Mouse (Mus musculus): ENCODE data around the gene Lrrc34. TPM values are rescaled to one million over a fixed set of nuclear protein-coding genes. Genes with fewer than 3 reads are reported as not detected.

Gene Lrrc34
- 3.6 and 4.0 TPM in 2 replicates for polyA plus RNA-seq (2016; fragmentation: Nextera tagmentation; extraction: Ambion mirVana)

GRCm38 (mm10) chr3:30647440-30648090, at the start of gene Lrrc34:
TSS of gene Lrrc34 (minus strand) at chr3:30647869.
- no peaks in the 10 kb centered on the region for H3K9me3 ChIP-seq
- peak within 1 kb of the TSS; percentile 55 for H3K4me3 ChIP-seq
- peaks cover 28% of the 10 kb centered on the region for H3K4me1 ChIP-seq (replicated peaks)
- WGBS, result 3% methylated on average over 25 of the region's 25 CpGs
- no peaks in the 10 kb centered on the region for H3K36me3 ChIP-seq
- DNase-seq (ENCODE audit: low spot score), result peak; percentile 83
- H3K27ac ChIP-seq, result peak within 1 kb of the TSS; percentile 72
- H3K27me3 ChIP-seq (ENCODE audit: insufficient read depth, poor library complexity, severe bottlenecking), result peaks cover 42% of the 10 kb centered on the region

DNA sequence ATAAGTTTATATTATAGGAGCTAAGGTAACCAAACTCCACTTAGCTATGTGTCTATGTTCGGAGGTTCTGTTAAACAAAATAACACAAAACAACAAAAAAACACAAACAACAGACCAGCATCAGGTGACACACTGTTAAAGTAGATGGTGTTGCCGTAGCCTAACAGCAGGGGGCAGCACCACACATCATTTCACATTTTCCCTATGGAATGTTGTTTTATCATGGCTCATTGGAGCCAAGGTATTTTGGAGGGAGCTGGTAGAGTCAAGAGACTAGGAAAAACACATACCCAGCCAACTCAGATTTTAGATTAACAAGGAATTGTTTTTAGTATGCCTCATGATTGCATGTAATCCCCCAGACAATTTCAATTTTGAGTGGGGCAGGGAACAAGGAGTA, 48.7 kb upstream of the Lrrc34 start:
- Histone ChIP-seq H3K36me3 (no peaks in the 10 kb centered on the region), H3K27ac (no peak overlapping the region), H3K4me3 (no peak overlapping the region), H3K9me3 (no peaks in the 10 kb centered on the region), H3K4me1 (replicated peaks) (peaks cover 4% of the 10 kb centered on the region; the same call in 1 of the 2 replicates), H3K27me3 (ENCODE audit: insufficient read depth, poor library complexity, severe bottlenecking) (no peaks in the 10 kb centered on the region)
- DNase-seq (ENCODE audit: low spot score), result peak; percentile 68
- 22% methylated on average over 2 of the region's 2 CpGs for WGBS

- no peak overlapping the region for H3K4me3 ChIP-seq
- no peaks in the 10 kb centered on the region for H3K36me3 ChIP-seq
- H3K9me3 ChIP-seq, result no peaks in the 10 kb centered on the region
- no peak overlapping the region for H3K27ac ChIP-seq
- peaks cover 4% of the 10 kb centered on the region; the same call in 1 of the 2 replicates for H3K4me1 ChIP-seq (replicated peaks)
- 90% methylated on average over 2 of the region's 2 CpGs for WGBS
- no peaks in the 10 kb centered on the region for H3K27me3 ChIP-seq (ENCODE audit: insufficient read depth, poor library complexity, severe bottlenecking)
- no peak for DNase-seq (ENCODE audit: low spot score)
Measured at GRCm38 (mm10) chr3:30695661-30696060, 48.0 kb upstream of the Lrrc34 start.

GRCm38 (mm10) chr3:30690976-30691375, 43.3 kb upstream of the Lrrc34 start:
- H3K27ac ChIP-seq, result no peak overlapping the region
- H3K27me3 ChIP-seq (ENCODE audit: insufficient read depth, poor library complexity, severe bottlenecking), result no peaks in the 10 kb centered on the region
- no peaks in the 10 kb centered on the region for H3K4me1 ChIP-seq (replicated peaks)
- 74% methylated on average over 7 of the region's 7 CpGs for WGBS
- H3K36me3 ChIP-seq, result no peaks in the 10 kb centered on the region
- H3K4me3 ChIP-seq, result no peak overlapping the region
- H3K9me3 ChIP-seq, result no peaks in the 10 kb centered on the region
- DNase-seq (ENCODE audit: low spot score), result no peak

GRCm38 (mm10) chr3:30687216-30687615, 39.5 kb upstream of the Lrrc34 start:
- 77% methylated on average over 3 of the region's 3 CpGs for WGBS

GRCm38 (mm10) chr3:30683190-30683589, 35.5 kb upstream of the Lrrc34 start:
- H3K36me3 ChIP-seq, result no peaks in the 10 kb centered on the region
- H3K27me3 ChIP-seq (ENCODE audit: insufficient read depth, poor library complexity, severe bottlenecking), result no peaks in the 10 kb centered on the region
- no peaks in the 10 kb centered on the region for H3K4me1 ChIP-seq (replicated peaks)
- no peak overlapping the region for H3K4me3 ChIP-seq
- H3K27ac ChIP-seq, result no peak overlapping the region
- DNase-seq (ENCODE audit: low spot score), result no peak
- WGBS, result 89% methylated on average over 6 of the region's 6 CpGs
- H3K9me3 ChIP-seq, result no peaks in the 10 kb centered on the region

More at GRCm38 (mm10) chr3:30687216-30687615, 39.5 kb upstream of the Lrrc34 start:
- Histone ChIP-seq H3K27ac (no peak overlapping the region), H3K27me3 (ENCODE audit: insufficient read depth, poor library complexity, severe bottlenecking) (no peaks in the 10 kb centered on the region), H3K36me3 (no peaks in the 10 kb centered on the region), H3K4me1 (replicated peaks) (no peaks in the 10 kb centered on the region), H3K4me3 (no peak overlapping the region), H3K9me3 (no peaks in the 10 kb centered on the region)
- no peak for DNase-seq (ENCODE audit: low spot score)

- no peaks in the 10 kb centered on the region for H3K9me3 ChIP-seq
- DNase-seq (ENCODE audit: low spot score), result no peak
- H3K4me3 ChIP-seq, result no peak overlapping the region
- no peaks in the 10 kb centered on the region for H3K36me3 ChIP-seq
- 88% methylated on average over 9 of the region's 9 CpGs for WGBS
- no peaks in the 10 kb centered on the region for H3K27me3 ChIP-seq (ENCODE audit: insufficient read depth, poor library complexity, severe bottlenecking)
- no peaks in the 10 kb centered on the region for H3K4me1 ChIP-seq (replicated peaks)
- H3K27ac ChIP-seq, result no peak overlapping the region
Measured at GRCm38 (mm10) chr3:30658486-30658885, 10.8 kb upstream of the Lrrc34 start.

GRCm38 (mm10) chr3:30655937-30656336, 8.3 kb upstream of the Lrrc34 start:
- Histone ChIP-seq H3K36me3 (no peaks in the 10 kb centered on the region), H3K27ac (no peak overlapping the region), H3K9me3 (no peaks in the 10 kb centered on the region), H3K4me1 (replicated peaks) (peaks cover under 1% of the 10 kb centered on the region; the same call in 1 of the 2 replicates), H3K27me3 (ENCODE audit: insufficient read depth, poor library complexity, severe bottlenecking) (peaks cover 11% of the 10 kb centered on the region), H3K4me3 (no peak overlapping the region)
- no peak for DNase-seq (ENCODE audit: low spot score)
- WGBS, result 87% methylated on average over 5 of the region's 5 CpGs

DNA sequence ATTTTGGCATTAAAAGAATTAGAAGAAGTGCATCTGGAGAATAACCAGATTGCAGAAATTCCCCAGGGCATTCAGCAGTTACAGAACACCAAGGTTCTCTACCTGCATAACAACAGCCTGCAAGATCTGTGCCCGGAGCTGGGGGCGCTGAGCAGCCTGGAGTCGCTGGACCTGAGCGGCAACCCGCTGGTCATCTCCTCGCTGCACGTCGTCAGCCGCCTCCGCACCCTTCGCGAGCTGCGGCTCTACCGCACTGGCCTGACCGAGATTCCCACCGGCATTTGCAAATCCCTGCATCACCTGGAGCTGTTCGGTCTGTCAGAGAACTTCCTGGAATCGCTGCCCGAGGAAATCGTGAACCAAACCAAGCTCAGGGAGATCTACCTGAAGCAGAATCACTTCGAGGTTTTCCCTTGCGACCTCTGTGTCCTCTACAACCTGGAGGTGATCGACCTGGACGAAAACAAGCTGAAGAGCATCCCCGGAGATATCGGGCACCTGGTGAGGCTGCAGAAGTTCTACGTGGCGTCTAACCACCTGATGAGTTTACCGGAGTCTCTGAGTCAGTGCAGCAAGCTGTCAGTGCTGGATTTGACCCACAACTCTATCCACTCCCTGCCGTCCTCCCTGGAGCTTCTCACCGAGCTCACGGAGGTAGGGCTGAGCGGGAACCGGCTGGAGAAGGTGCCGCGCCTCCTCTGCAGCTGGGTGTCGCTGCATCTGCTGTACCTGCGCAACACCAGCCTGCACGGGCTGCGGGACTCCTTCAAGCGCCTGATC, 2.6 kb upstream of the Lrrc34 start:
- WGBS, result under 1% methylated on average over 41 of the region's 41 CpGs
- H3K27ac ChIP-seq, result no peak overlapping the region
- peak; percentile 35 for DNase-seq (ENCODE audit: low spot score)
- no peaks in the 10 kb centered on the region for H3K36me3 ChIP-seq
- peak overlapping the region; percentile 53 for H3K4me3 ChIP-seq
- no peaks in the 10 kb centered on the region for H3K9me3 ChIP-seq
- H3K4me1 ChIP-seq (replicated peaks), result peaks cover 28% of the 10 kb centered on the region
- peaks cover 42% of the 10 kb centered on the region for H3K27me3 ChIP-seq (ENCODE audit: insufficient read depth, poor library complexity, severe bottlenecking)

DNA sequence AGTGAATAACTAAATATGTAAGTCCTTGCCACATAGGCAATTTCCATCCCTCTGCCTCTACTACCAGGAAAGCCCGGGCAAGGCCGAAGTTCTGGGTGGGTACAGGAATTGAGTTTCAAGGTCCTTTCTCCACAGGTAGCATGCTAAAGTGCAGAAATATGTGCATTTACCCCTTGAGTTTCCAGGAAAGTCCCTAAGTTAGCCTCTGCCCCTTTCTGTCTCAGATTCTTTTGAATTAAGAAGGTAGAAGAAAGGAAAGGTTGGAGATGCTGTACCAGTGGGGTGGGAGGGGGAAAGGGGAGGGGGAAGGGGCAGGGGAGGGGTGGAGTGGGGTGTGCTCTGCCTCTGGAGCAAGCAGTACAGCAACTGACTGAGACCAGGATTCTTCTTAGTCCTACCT, 797 bp upstream of the Lrrc34 start:
- Histone ChIP-seq H3K27me3 (ENCODE audit: insufficient read depth, poor library complexity, severe bottlenecking) (peaks cover 42% of the 10 kb centered on the region), H3K9me3 (no peaks in the 10 kb centered on the region), H3K4me3 (no peak overlapping the region), H3K4me1 (replicated peaks) (peaks cover 28% of the 10 kb centered on the region), H3K27ac (no peak overlapping the region), H3K36me3 (no peaks in the 10 kb centered on the region)
- DNase-seq (ENCODE audit: low spot score), result no peak
- WGBS, result 93% methylated on average over 2 of the region's 2 CpGs

DNA sequence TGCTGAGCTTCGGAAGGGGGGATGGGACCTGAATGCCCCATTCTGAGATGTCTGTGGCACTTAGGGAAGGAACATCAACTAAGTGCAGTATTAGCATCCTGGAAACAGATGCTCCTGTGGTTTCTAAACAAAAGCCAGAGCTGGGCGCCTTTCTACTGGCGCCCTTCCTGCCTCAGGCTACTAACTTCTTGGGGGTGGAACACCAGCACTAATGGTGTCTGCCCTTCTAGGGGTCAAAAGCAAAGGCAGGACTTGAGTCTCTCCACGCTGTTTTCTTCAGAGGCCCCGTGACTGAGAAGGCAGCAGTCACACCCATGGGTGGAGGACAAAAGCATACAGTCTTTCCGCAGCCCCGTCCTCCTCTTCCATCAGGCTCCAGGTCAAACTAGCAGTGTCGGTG, 908 bp downstream of the Lrrc34 start:
- peaks cover 40% of the 10 kb centered on the region for H3K27me3 ChIP-seq (ENCODE audit: insufficient read depth, poor library complexity, severe bottlenecking)
- H3K9me3 ChIP-seq, result no peaks in the 10 kb centered on the region
- 46% methylated on average over 8 of the region's 8 CpGs for WGBS
- no peak overlapping the region for H3K4me3 ChIP-seq
- H3K4me1 ChIP-seq (replicated peaks), result peaks cover 28% of the 10 kb centered on the region
- DNase-seq (ENCODE audit: low spot score), result no peak
- H3K27ac ChIP-seq, result no peak overlapping the region
- no peaks in the 10 kb centered on the region for H3K36me3 ChIP-seq

DNA sequence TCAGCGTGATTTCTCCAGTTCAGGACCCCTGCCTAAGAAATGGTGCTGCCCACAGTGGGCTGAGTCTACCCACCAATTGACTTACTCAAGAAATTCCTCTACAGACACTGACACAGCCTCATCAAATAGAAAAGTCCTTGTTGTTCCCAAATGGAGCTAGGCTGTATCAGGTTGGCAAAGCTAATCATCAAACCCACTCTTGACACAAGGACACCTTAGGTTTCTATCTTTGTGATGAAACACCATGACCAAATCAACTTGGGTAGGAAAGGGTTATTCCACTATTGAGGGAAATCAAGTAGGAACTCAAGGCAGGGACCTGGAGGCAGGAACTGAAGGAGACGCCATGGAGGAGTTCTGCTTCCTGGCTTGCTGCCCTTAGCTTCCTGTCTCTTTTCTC, 3.5 kb downstream of the Lrrc34 start, which contains the start of gene Lrriq4:
Gene Lrriq4, plus strand, starts transcription at position 301 of the 400 bp plus-strand sequence.
- DNase-seq (ENCODE audit: low spot score), result no peak
- Histone ChIP-seq H3K27me3 (ENCODE audit: insufficient read depth, poor library complexity, severe bottlenecking) (peaks cover 14% of the 10 kb centered on the region), H3K27ac (no peak within 1 kb of the TSS), H3K4me1 (replicated peaks) (peaks cover 16% of the 10 kb centered on the region), H3K9me3 (no peaks in the 10 kb centered on the region), H3K4me3 (no peak within 1 kb of the TSS), H3K36me3 (no peaks in the 10 kb centered on the region)
- 81% methylated on average over 2 of the region's 2 CpGs for WGBS

DNA sequence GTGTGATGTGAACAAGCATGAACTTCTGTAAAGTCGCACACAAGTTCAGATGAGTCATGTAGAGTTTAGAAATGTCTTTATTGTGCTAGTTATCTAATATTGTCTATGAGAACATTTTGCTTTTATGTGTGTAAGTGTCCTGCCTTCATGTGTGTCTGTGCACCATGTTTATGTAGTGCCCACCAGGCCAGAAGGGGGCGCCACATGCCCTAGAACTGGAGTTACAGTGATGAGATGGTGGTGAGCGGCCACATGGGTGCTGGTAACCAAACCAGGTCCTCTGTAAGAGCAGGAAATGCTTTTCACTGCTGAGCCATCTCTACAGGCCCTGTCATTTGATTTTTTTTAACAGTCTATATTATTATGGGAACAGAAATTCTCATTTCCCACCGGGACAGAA, 12.0 kb downstream of the Lrrc34 start:
- Histone ChIP-seq H3K36me3 (no peaks in the 10 kb centered on the region), H3K27me3 (ENCODE audit: insufficient read depth, poor library complexity, severe bottlenecking) (no peaks in the 10 kb centered on the region), H3K4me3 (no peak overlapping the region), H3K4me1 (replicated peaks) (no peaks in the 10 kb centered on the region), H3K9me3 (no peaks in the 10 kb centered on the region), H3K27ac (no peak overlapping the region)
- 84% methylated on average over 4 of the region's 4 CpGs for WGBS
- DNase-seq (ENCODE audit: low spot score), result no peak

Data from hindbrain, embryonic 10.5 days (tissue).